ENCODE assay signal across 16 mouse cellular contexts in the genomic region with DNA sequence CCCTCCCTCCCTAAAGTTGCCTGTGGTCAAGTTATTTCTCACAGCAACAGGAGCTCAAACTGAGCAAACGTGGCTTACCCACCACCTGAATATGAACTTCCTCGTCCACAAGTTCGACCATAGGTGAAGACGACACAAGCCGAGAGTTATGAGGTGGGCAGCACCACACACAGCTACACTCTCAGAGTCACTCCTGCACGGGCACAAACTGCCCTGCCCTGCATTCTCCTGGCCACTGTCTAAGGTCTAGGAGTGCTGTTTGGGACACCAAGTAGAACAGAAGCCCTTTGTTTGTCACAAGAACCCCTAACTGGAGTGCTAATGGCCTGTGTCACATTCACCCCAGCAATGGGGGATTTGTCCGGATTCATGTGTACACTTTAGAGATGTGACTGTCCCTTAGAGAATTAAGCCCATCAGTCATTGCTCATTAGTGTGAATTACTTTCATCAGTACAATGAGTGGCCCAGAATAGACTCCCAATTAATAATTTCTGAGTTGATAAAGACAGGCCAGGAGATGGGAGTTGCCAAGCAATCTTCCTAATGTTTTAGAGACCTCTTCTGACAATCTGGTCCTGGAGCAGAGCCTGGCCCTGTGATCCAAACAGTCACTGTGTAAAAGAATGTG.
"Had no signal": no experiment of that assay in that cellular context is flagged by ENCODE, and none has a peak within 500 bp of the region (broad histone marks: within the 10 kb centered on the region; RNA-seq: fewer than 3 reads in every experiment).

No protein-coding gene starts in this region.

- H3K4me3 ChIP-seq: layer of hippocampus, adult 2 months; limb, embryonic 10.5 days; limb, embryonic 13.5 days; liver, embryonic 13.5 days; neural tube, embryonic 12.5 days; neural tube, embryonic 15.5 days had no signal

- DNase-seq: kidney, postnatal 25 days; layer of hippocampus, adult 9-11 months; liver; liver, embryonic 13.5 days; lung, adult 2 months; lung, postnatal 14 days; lung, postnatal 4 days; thymus, adult 18-20 months; thymus, postnatal 36 days had no signal

- H3K4me2 ChIP-seq: limb, embryonic 13.5 days; liver, embryonic 13.5 days; midbrain, embryonic 11.5 days; neural tube, embryonic 12.5 days; neural tube, embryonic 15.5 days had no signal

- H3K9me3 ChIP-seq: limb, embryonic 10.5 days; limb, embryonic 13.5 days; liver, embryonic 13.5 days; neural tube, embryonic 12.5 days; neural tube, embryonic 15.5 days had no signal

- H3K36me3 ChIP-seq: limb, embryonic 10.5 days; limb, embryonic 13.5 days; liver, embryonic 13.5 days; neural tube, embryonic 12.5 days; neural tube, embryonic 15.5 days had no signal

- H3K27ac ChIP-seq: kidney, postnatal 0 days; layer of hippocampus, adult 2 months; limb, embryonic 10.5 days; limb, embryonic 13.5 days; liver, embryonic 13.5 days; neural tube, embryonic 12.5 days; neural tube, embryonic 15.5 days had no signal

- H3K9ac ChIP-seq: limb, embryonic 13.5 days; liver, embryonic 13.5 days; neural tube, embryonic 12.5 days; neural tube, embryonic 15.5 days had no signal
